Mouse (Mus musculus) gastrocnemius, adult 2 months (tissue): ENCODE measurements at regions not wholly inside any gene's neighbourhood (a gene's known extent, or its start where the extent isn't known, plus 50 kb on each side); places are given as distances from the start of the nearest gene placed in this dataset.

Experiments used
- DNase-seq: peaks from one replicate; pipeline ENCODE4 v3.0.0; 2022
- H3K27ac ChIP-seq: fragments of 200-600 bp; 2 replicates; pipeline ENCODE4 v1.8.1; 2022; ENCODE audit warnings: mild to moderate bottlenecking
- H3K4me3 ChIP-seq: fragments of 200-600 bp; 2 replicates; pipeline ENCODE4 v1.8.1; 2022; ENCODE audit warnings: mild to moderate bottlenecking, moderate library complexity
- CTCF ChIP-seq: fragments of 200-600 bp; IDR thresholded peaks from 2 replicates; pipeline ENCODE4 v1.8.1; 2022; ENCODE audit warnings: antibody characterized with exemption, mild to moderate bottlenecking, moderate library complexity
- intact Hi-C: fragments of 180-260 bp; cut with DNase I; formaldehyde crosslinking; loops from one replicate; pipeline ENCODE4 v1.15.1; 2025

DNA sequence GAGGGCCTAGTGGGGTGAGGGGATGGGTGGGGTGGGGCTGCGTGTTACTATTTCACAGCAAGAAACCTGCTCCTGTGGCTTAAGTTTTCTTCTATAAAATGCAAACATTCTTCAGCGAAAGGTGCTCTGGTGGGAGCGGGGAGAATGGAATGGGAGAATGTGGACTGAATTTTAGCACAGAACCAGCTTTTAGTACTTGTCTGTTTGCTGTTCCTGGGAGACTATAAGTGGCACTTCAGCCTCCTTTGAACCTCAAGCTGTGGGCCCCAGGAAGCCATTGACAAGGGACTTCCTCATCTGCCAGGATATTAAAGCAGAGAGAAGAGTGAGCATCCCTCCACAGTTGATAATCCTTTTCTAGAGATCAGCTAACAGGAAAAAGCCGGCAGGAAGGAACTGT is 580.2 kb downstream of the Zfp706 start:
- DNase-seq, result no peak
- Histone ChIP-seq H3K4me3 (no peak overlapping the region), H3K27ac (no peak overlapping the region)
- intact Hi-C loops, result no loop called here
- TF ChIP-seq CTCF, result no peak

DNA sequence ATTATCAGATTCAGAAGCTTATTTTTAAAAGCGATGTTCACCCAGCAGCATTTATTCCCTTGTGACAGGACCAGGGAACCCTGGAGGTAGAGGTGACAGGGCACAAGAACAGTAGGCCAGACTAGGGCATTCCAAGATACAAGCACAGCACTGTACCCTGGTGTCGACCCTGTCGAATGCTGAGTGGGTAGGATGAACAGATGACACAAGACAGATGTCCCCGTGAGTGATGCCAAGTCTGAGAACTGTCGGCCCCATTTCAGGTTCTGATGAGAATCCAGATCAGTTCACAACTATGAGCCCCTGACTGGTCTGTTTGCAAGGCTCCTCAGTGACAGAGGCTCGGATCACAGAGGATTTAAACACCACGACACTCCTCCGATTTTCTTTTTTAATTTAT is 581.7 kb downstream of the Zfp706 start:
- no peak for DNase-seq
- no peak for TF ChIP-seq CTCF
- intact Hi-C loops, result no loop called here
- H3K4me3 ChIP-seq, result no peak overlapping the region
- H3K27ac ChIP-seq, result no peak overlapping the region

- Histone ChIP-seq H3K27ac (no peak overlapping the region), H3K4me3 (no peak overlapping the region)
- intact Hi-C loops, result no loop called here
- DNase-seq, result no peak
- no peak for TF ChIP-seq CTCF
Measured at GRCm38 (mm10) chr15:36424047-36424446, 583.5 kb downstream of the Zfp706 start.

DNA sequence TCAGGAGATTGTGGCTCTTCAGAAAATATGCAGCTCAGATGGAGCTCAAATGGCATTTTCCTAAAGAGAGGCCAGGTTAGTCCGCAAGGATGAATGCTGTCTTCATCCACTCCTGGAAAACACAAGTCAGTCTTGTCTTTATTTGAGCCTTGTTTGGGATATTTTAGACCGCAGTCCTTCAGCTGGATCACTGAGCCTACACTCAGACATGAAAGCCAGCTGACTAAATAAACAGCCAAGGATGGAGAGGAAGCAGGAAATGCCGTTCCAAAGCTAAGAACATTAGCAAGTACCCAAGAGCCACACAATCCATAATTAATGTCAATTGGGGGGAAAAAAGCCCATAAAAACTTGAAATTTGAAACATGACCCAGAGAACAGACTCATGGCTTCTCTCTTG is 584.8 kb downstream of the Zfp706 start:
- intact Hi-C loops, result no loop called here
- TF ChIP-seq CTCF, result no peak
- Histone ChIP-seq H3K4me3 (no peak overlapping the region), H3K27ac (no peak overlapping the region)
- DNase-seq, result no peak

GRCm38 (mm10) chr15:36419943-36420480 is 587.6 kb downstream of the Zfp706 start:
- no peak for DNase-seq
- intact Hi-C loops, result no loop called here
- TF ChIP-seq CTCF, result no peak
- no peak overlapping the region for H3K4me3 ChIP-seq
- no peak overlapping the region for H3K27ac ChIP-seq

- no peak for TF ChIP-seq CTCF
- no peak for DNase-seq
- Histone ChIP-seq H3K4me3 (no peak overlapping the region), H3K27ac (no peak overlapping the region)
- intact Hi-C loops, result no loop called here
Measured at GRCm38 (mm10) chr15:36417426-36417825, 590.1 kb downstream of the Zfp706 start.

DNA sequence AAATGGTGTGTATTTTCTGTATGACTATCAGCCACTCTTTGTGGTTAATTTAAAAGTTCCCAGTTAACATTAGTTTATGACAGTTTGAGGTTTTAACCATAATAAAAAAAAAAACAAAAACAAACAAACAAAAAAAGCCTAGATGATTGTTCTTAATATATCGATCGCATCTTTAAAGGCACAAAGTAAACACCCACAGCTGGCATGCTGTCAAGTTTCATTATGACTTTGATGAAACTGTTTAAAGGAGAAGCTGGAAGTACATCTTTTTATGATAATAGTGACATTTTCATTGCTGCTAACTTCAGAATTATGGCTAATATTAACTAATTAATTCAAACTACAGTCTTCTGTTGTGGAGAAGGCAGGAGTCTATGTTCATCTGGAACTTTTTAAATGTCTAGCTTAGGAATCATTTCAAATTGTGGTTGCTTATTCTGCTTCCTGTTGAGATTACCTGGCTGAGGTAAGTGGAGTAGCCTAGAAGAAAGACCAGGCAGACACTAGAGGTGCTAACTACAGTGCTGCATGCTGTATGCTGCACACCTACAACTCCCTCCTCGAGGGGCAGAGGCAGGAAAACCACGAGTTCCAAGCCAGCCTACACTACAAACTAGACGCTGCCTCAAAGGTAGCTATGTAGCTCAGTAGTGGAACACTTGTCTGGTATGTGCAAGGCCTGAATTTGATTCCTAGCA is 591.9 kb downstream of the Zfp706 start:
- TF ChIP-seq CTCF, result no peak
- no peak overlapping the region for H3K4me3 ChIP-seq
- intact Hi-C loops, result no loop called here
- no peak for DNase-seq
- H3K27ac ChIP-seq, result no peak overlapping the region

- no peak for TF ChIP-seq CTCF
- no peak overlapping the region for H3K4me3 ChIP-seq
- intact Hi-C loops, result no loop called here
Measured at GRCm38 (mm10) chr15:36412016-36412415, 595.6 kb downstream of the Zfp706 start.

GRCm38 (mm10) chr15:36405446-36405845 is 602.1 kb downstream of the Zfp706 start:
- intact Hi-C loops, result no loop called here
- Histone ChIP-seq H3K4me3 (no peak overlapping the region), H3K27ac (no peak overlapping the region)
- TF ChIP-seq CTCF, result no peak
- DNase-seq, result no peak

More at GRCm38 (mm10) chr15:36412016-36412415, 595.6 kb downstream of the Zfp706 start:
- no peak overlapping the region for H3K27ac ChIP-seq
- no peak for DNase-seq

- no peak for DNase-seq
- Histone ChIP-seq H3K4me3 (no peak overlapping the region), H3K27ac (no peak overlapping the region)
- no peak for TF ChIP-seq CTCF
- intact Hi-C loops, result no loop called here
Measured at GRCm38 (mm10) chr15:36403336-36404119, 604.0 kb downstream of the Zfp706 start.

DNA sequence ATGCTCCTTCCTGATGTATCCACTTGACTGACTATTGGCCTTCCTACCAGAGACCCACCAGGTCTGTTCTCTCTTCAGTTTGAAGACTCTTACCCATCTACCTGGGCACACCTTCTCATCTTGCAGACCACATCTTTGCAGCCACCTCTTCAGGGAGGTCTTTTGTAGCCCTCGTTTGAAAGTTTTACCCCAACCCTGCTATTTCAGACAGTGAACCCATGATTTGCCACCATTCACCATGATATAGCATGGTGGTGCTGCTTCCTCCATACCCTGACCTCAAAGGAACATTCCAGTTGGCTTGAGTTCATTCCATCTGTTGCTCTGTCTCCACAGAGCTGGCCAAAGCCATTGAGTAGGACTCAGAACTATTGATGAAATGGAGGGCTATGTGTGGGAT is 605.5 kb downstream of the Zfp706 start:
- Histone ChIP-seq H3K4me3 (no peak overlapping the region), H3K27ac (no peak overlapping the region)
- intact Hi-C loops, result no loop called here
- TF ChIP-seq CTCF, result no peak
- DNase-seq, result no peak

- intact Hi-C loops, result no loop called here
- H3K27ac ChIP-seq, result no peak overlapping the region
- H3K4me3 ChIP-seq, result no peak overlapping the region
- no peak for DNase-seq
- TF ChIP-seq CTCF, result no peak
Measured at GRCm38 (mm10) chr15:36400311-36400840, 607.2 kb downstream of the Zfp706 start.

GRCm38 (mm10) chr15:36399355-36400012 is 608.1 kb downstream of the Zfp706 start:
- TF ChIP-seq CTCF, result no peak
- intact Hi-C loops, result no loop called here
- no peak for DNase-seq
- no peak overlapping the region for H3K4me3 ChIP-seq
- H3K27ac ChIP-seq, result no peak overlapping the region
